Mouse (Mus musculus) E14TG2a.4 (cell line): Measurements from ENCODE around the gene Avpr1a.

Experiments used
- CTCF ChIP-seq: conservative IDR thresholded peaks from 2 replicates; pipeline ENCODE4 v1.5.1; 2014; ENCODE audit warnings: low read length
- NANOG ChIP-seq: IDR thresholded peaks from 2 replicates; pipeline ENCODE4 v1.6.1; 2014; ENCODE audit warnings: borderline replicate concordance, low read length, mixed read lengths
- POU5F1 ChIP-seq: IDR thresholded peaks from 2 replicates; pipeline ENCODE4 v1.6.1; 2014; ENCODE audit warnings: low read length, borderline replicate concordance

DNA sequence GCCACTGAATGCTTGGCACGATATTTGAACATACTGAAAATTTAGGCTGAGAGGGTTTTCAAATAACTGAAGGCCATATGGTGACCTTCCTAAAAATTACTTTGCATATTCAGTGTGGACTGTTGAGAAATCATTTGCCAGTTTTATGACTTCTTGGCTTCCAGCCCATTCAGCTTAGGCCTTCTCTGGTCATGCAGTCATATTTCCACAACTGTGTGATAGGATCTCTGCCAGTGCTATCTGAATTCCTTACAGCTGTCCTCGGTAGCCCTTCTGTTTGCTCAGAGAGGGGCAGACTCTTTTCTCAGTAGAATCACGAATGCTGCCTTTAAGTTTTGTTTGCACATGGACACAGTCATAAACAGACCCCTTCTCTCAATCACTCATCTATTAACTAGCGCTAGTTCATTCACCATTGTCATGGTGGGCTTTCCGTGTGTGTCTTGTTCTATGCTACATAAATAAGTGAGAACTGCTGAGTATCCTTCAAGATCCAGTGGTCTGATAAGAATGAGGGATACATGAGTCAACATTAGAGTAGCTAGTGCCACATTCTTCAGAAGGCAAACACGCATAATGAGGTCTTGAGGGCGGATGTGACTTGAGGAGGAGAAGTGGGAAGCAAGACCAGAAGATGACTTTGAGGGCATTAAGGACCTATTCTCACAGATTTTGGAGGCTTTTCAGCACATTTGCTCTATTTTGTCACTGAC is 39.4 kb upstream of the Avpr1a start:
- TF ChIP-seq CTCF (no peak), NANOG (no peak), POU5F1 (no peak)
